Mouse (Mus musculus): ENCODE measurements at regions not wholly inside any gene's neighbourhood (a gene's known extent, or its start where the extent isn't known, plus 50 kb on each side); places are given as distances from the start of the nearest gene placed in this dataset.
"Not testable (repeated sequence)": the region's sequence is repeated elsewhere in the genome, so short reads cannot be mapped to it uniquely, and the experiment has no call there.

DNA sequence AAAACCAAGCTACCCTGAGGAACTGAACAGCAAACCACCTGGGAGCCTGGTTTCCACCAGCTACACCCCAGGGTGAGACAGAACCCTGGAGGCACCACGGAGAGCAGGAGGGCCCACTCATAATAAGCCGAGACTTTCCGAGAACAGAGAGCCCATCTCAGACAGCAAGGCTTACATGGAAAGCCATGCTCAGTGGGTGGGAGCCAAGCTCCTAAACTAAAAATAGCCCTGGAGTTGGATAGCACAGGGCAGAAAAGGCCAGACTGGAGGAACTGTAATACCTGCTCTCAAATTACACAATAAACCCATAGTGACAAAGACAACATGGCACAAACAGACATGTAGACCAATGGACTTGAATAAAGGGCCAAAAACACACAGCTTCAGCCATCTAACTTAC is 69.9 kb downstream of the Fbxo4 start:
- no peak for ATAC-seq
- H3K4me3 ChIP-seq (ENCODE audit: low read length) = no peak overlapping the region
- WGBS = 68% methylated on average over 3 of the region's 3 CpGs
- H3K27ac ChIP-seq = no peak overlapping the region
- H3K4me1 ChIP-seq (ENCODE audit: insufficient read depth, low read length) = no peaks in the 10 kb centered on the region
- H3K27me3 ChIP-seq (ENCODE audit: insufficient read depth, low read length) = no peaks in the 10 kb centered on the region
- no peaks in the 10 kb centered on the region for H3K36me3 ChIP-seq (ENCODE audit: insufficient read depth, low read length)
- no peaks in the 10 kb centered on the region for H3K9me3 ChIP-seq (ENCODE audit: low read length)
- TF ChIP-seq CTCF (IDR thresholded peaks at IDR 0.05; ENCODE audit: low read depth) = no peak
- DNase-seq (ENCODE audit: low spot score) = no peak
- H3K4me2 ChIP-seq (ENCODE audit: low read depth, low read length) = no peak overlapping the region
- no peak overlapping the region for H3K9ac ChIP-seq (replicated peaks; ENCODE audit: low read length)

DNA sequence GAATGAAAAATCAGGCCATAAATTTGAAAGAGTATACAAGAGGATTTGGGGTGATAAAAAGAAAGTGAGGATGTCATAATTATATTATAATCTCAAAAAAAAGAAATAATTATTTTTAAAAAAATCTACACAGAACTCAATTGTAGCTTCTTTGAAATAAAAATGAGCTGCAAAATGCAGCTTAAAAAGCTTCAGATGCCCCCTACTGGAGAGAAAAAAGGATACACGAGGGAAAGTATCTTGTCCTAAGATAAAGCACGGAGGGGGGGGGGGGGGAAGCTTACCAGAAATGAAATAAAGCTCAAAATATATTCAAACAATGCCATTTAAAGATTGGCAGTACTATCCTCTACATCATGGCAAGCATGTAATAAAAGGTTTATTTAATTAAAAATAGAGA is 70.7 kb downstream of the Fbxo4 start:
- Histone ChIP-seq H3K9ac (replicated peaks; ENCODE audit: low read length) (no peak overlapping the region), H3K27ac (no peak overlapping the region), H3K27me3 (ENCODE audit: insufficient read depth, low read length) (no peaks in the 10 kb centered on the region), H3K9me3 (ENCODE audit: low read length) (no peaks in the 10 kb centered on the region), H3K4me2 (ENCODE audit: low read depth, low read length) (no peak overlapping the region), H3K36me3 (ENCODE audit: insufficient read depth, low read length) (no peaks in the 10 kb centered on the region), H3K4me3 (ENCODE audit: low read length) (no peak overlapping the region), H3K4me1 (ENCODE audit: insufficient read depth, low read length) (no peaks in the 10 kb centered on the region)
- peak; percentile 58 for TF ChIP-seq CTCF (IDR thresholded peaks at IDR 0.05; ENCODE audit: low read depth)
- ATAC-seq (no peak), DNase-seq (ENCODE audit: low spot score) (peak; percentile 75)
- 19% methylated on average over 2 of the region's 2 CpGs for whole genome bisulfite sequencing

DNA sequence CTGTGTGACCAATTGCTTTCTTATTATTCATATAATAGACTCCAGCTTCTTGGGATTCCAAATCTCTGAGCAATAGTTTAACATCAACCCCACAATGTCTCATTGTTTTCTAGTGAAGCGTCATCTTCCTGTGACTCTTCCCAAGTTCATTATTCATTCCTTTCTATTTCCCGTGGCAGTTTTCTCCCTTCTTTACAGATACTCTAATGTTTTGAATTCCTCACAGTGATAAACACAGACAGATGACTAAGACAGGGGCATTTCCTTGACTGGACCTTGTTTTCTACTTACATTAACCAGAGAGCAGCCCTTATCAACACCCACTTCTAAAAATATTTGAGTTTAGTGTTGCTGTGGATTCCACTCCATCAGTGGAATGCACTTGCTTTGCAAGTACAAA is 73.8 kb downstream of the Fbxo4 start:
- H3K9ac ChIP-seq (replicated peaks; ENCODE audit: low read length) = no peak overlapping the region
- no peaks in the 10 kb centered on the region for H3K36me3 ChIP-seq (ENCODE audit: insufficient read depth, low read length)
- no peak for TF ChIP-seq CTCF (IDR thresholded peaks at IDR 0.05; ENCODE audit: low read depth)
- WGBS = 57% methylated on average over 2 of the region's 2 CpGs
- no peak for DNase-seq (ENCODE audit: low spot score)
- no peak overlapping the region for H3K27ac ChIP-seq
- H3K4me1 ChIP-seq (ENCODE audit: insufficient read depth, low read length) = no peaks in the 10 kb centered on the region
- no peak overlapping the region for H3K4me2 ChIP-seq (ENCODE audit: low read depth, low read length)
- no peaks in the 10 kb centered on the region for H3K9me3 ChIP-seq (ENCODE audit: low read length)
- no peaks in the 10 kb centered on the region for H3K27me3 ChIP-seq (ENCODE audit: insufficient read depth, low read length)
- ATAC-seq = no peak
- H3K4me3 ChIP-seq (ENCODE audit: low read length) = no peak overlapping the region

DNA sequence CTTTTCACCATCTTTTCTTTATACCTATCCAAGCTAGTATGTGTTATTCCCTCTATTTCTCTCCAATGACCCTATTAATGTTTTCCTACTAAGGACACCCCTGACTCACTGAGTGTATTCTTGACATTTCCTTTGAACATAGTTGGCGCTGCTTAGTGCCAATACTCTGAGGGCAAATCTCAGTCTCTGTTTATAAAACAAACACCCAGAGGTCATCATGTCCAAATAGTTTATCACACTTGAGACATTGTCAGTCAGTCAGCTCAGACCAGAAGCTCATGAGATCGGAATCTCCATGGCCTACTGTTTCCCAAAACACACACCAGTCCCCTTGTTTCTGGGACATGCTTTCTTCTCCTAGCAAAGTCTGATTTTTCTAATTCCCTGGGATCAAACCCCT is 100.9 kb downstream of the Fbxo4 start:
- H3K36me3 ChIP-seq (ENCODE audit: insufficient read depth, low read length) = no peaks in the 10 kb centered on the region
- no peak overlapping the region for H3K4me3 ChIP-seq (ENCODE audit: low read length)
- no peak for TF ChIP-seq CTCF (IDR thresholded peaks at IDR 0.05; ENCODE audit: low read depth)
- DNase-seq (ENCODE audit: low spot score) (no peak), ATAC-seq (no peak)
- H3K9ac ChIP-seq (replicated peaks; ENCODE audit: low read length) = no peak overlapping the region
- no peak overlapping the region for H3K4me2 ChIP-seq (ENCODE audit: low read depth, low read length)
- H3K27me3 ChIP-seq (ENCODE audit: insufficient read depth, low read length) = no peaks in the 10 kb centered on the region
- WGBS = 89% methylated on average over 2 of the region's 2 CpGs
- no peaks in the 10 kb centered on the region for H3K4me1 ChIP-seq (ENCODE audit: insufficient read depth, low read length)
- H3K9me3 ChIP-seq (ENCODE audit: low read length) = no peaks in the 10 kb centered on the region
- no peak overlapping the region for H3K27ac ChIP-seq

DNA sequence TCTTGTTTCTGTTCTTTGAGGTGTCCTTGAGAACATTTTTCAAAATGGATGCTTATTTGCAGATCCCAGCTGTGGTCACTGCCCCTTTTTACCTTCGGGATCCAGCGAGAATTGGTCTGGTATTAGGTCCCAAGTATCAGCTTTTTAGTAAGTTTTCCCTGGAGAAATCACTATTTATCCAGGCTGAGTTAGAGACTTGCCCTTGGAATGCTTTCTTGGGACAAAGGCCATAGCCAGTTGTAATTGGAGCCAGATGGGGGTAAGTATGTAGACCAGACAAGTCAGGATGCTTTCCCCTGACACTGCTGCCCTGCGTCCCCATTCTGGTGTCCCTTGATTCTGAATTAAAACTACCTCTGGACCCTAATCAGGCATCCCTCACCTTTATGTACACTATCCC is 101.9 kb downstream of the Fbxo4 start:
- TF ChIP-seq CTCF (IDR thresholded peaks at IDR 0.05; ENCODE audit: low read depth) = no peak
- no peaks in the 10 kb centered on the region for H3K27me3 ChIP-seq (ENCODE audit: insufficient read depth, low read length)
- 78% methylated on average over 3 of the region's 3 CpGs for WGBS
- ATAC-seq (no peak), DNase-seq (ENCODE audit: low spot score) (no peak)
- H3K4me2 ChIP-seq (ENCODE audit: low read depth, low read length) = no peak overlapping the region
- no peaks in the 10 kb centered on the region for H3K9me3 ChIP-seq (ENCODE audit: low read length)
- no peak overlapping the region for H3K4me3 ChIP-seq (ENCODE audit: low read length)
- H3K27ac ChIP-seq = no peak overlapping the region
- H3K4me1 ChIP-seq (ENCODE audit: insufficient read depth, low read length) = no peaks in the 10 kb centered on the region
- H3K36me3 ChIP-seq (ENCODE audit: insufficient read depth, low read length) = no peaks in the 10 kb centered on the region
- no peak overlapping the region for H3K9ac ChIP-seq (replicated peaks; ENCODE audit: low read length)

DNA sequence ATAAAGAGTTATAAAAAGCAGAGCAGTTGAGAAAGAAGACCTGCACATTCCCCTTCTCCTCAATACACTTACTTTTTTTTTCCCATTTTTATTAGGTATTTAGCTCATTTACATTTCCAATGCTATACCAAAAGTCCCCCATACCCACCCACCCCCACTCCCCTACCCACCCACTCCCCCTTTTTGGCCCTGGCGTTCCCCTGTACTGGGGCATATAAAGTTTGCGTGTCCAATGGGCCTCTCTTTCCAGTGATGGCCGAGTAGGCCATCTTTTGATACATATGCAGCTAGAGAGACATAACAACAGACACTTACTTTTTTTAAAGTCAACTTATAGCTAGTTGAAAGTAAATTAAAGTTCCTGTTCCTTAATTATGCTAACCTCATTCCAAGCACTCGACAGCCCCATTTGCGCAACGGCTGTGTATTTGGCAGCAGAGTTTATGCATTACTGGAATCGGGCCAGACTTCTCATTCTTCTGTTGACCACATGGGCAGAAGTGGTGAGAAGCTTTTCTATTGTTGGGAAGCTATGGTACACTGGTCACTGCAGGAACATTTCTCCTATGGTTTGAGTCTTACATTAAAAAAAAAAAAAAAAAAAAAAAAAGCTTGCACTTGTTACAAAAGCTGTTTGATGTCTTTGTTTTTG is 104.0 kb downstream of the Fbxo4 start:
- not testable (repeated sequence) for H3K4me2 ChIP-seq (ENCODE audit: low read depth, low read length); H3K9me3 ChIP-seq (ENCODE audit: low read length); H3K27me3 ChIP-seq (ENCODE audit: insufficient read depth, low read length); ATAC-seq; H3K4me1 ChIP-seq (ENCODE audit: insufficient read depth, low read length); H3K4me3 ChIP-seq (ENCODE audit: low read length); H3K9ac ChIP-seq (replicated peaks; ENCODE audit: low read length); H3K36me3 ChIP-seq (ENCODE audit: insufficient read depth, low read length); H3K27ac ChIP-seq
- peak; percentile 62 for DNase-seq (ENCODE audit: low spot score)
- 46% methylated on average over 6 of the region's 7 CpGs for WGBS

DNA sequence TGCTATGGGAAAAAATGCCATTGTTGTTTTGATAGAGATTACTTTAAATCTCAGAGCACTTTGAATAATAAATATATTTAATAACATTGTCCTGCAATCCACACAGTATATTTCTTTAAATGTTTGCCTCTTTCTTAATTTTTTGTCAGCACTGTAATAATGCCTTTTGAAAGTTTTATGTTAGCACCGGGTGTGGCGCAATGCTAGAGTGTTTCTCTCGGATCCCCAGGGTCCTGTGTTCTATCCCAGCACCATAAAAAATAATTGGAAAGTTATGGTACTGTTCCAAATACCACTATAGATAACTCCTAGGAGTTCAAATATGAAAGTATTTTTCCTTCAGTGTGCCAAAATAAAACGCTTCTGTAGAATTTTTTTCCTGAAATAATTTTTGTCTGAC is 147.6 kb downstream of the Fbxo4 start:
- no peaks in the 10 kb centered on the region for H3K9me3 ChIP-seq (ENCODE audit: low read length)
- H3K27ac ChIP-seq = no peak overlapping the region
- no peaks in the 10 kb centered on the region for H3K36me3 ChIP-seq (ENCODE audit: insufficient read depth, low read length)
- no peak overlapping the region for H3K4me2 ChIP-seq (ENCODE audit: low read depth, low read length)
- no peak overlapping the region for H3K9ac ChIP-seq (replicated peaks; ENCODE audit: low read length)
- no peaks in the 10 kb centered on the region for H3K27me3 ChIP-seq (ENCODE audit: insufficient read depth, low read length)
- no peaks in the 10 kb centered on the region for H3K4me1 ChIP-seq (ENCODE audit: insufficient read depth, low read length)
- 90% methylated on average over 4 of the region's 4 CpGs for WGBS
- DNase-seq (ENCODE audit: low spot score) = no peak
- ATAC-seq = no peak
- no peak overlapping the region for H3K4me3 ChIP-seq (ENCODE audit: low read length)
- no peak for TF ChIP-seq CTCF (IDR thresholded peaks at IDR 0.05; ENCODE audit: low read depth)

All from hindbrain, postnatal 0 days (tissue).